Mouse (Mus musculus) MN1 (cell line): ENCODE measurements at regions not wholly inside any gene's neighbourhood (a gene's known extent, or its start where the extent isn't known, plus 50 kb on each side); places are given as distances from the start of the nearest gene placed in this dataset.

Experiments
- DNase-seq: peaks from one replicate; pipeline ENCODE4 v3.0.0-alpha.2; 2016; ENCODE audit warnings: low spot score

- no peak for DNase-seq
These were observed 50.4 kb upstream of the L3mbtl4 start for GRCm38 (mm10) chr17:68223170-68223569.
